Mouse (Mus musculus) heart, postnatal 0 days (tissue): ENCODE results near the gene Gpr87. TPM values are rescaled to one million over a fixed set of nuclear protein-coding genes. Genes with fewer than 3 reads are reported as not detected.
"Not testable (repeated sequence)": the region's sequence is repeated elsewhere in the genome, so short reads cannot be mapped to it uniquely, and the experiment has no call there.

Experiments used
- ATAC-seq: fragments of 200-750 bp; cut with Nextera tagmentation; 2 replicates; pipeline ENCODE4 v1.8.0; 2017; ENCODE audit warnings: low read depth, moderate number of reproducible peaks, moderate library complexity; ENCODE audit not compliant: insufficient read depth
- DNase-seq: peaks from one replicate; pipeline ENCODE4 v3.0.0-alpha.2; 2016; ENCODE audit warnings: low spot score
- H3K27ac ChIP-seq: fragments of 300-500 bp; sonication (generic); 2 replicates; pipeline ENCODE4 v1.5.1; 2014; ENCODE audit warnings: low read depth, mild to moderate bottlenecking
- H3K27me3 ChIP-seq: fragments of 300-500 bp; sonication (generic); 2 replicates; pipeline ENCODE4 v1.6.1; 2014; ENCODE audit warnings: low read length, mixed read lengths; ENCODE audit not compliant: control insufficient read depth, insufficient read depth
- H3K36me3 ChIP-seq: fragments of 300-500 bp; sonication (generic); replicated peaks from 2 replicates; pipeline ENCODE4 v1.6.1; 2014; ENCODE audit warnings: low read length, mixed read lengths; ENCODE audit not compliant: control insufficient read depth, insufficient read depth
- H3K4me1 ChIP-seq: fragments of 300-500 bp; sonication (generic); 2 replicates; pipeline ENCODE4 v1.6.1; 2014; ENCODE audit warnings: antibody characterized with exemption; ENCODE audit not compliant: control insufficient read depth, insufficient read depth
- H3K4me2 ChIP-seq: fragments of 300-500 bp; sonication (generic); 2 replicates; pipeline ENCODE4 v1.6.1; 2014; ENCODE audit warnings: low read depth, mild to moderate bottlenecking, low read length, moderate library complexity
- H3K4me3 ChIP-seq: fragments of 300-500 bp; sonication (generic); 2 replicates; pipeline ENCODE4 v1.5.1; 2014; ENCODE audit warnings: low read depth, low read length
- H3K9ac ChIP-seq: fragments of 300-500 bp; sonication (generic); replicated peaks from 2 replicates; pipeline ENCODE4 v1.6.1; 2014; ENCODE audit warnings: low read depth, low read length, mixed read lengths
- H3K9me3 ChIP-seq: fragments of 300-500 bp; sonication (generic); replicated peaks from 2 replicates; pipeline ENCODE4 v1.6.1; 2016; ENCODE audit warnings: low read length; ENCODE audit not compliant: control insufficient read depth
- CTCF ChIP-seq: IDR thresholded peaks from 2 replicates; pipeline ENCODE4 v1.5.1; 2016; ENCODE audit warnings: antibody characterized with exemption, control low read depth, low read depth
- EP300 ChIP-seq: IDR thresholded peaks from 2 replicates; pipeline ENCODE4 v1.6.1; 2016; ENCODE audit warnings: antibody characterized with exemption, low read depth
- WGBS: fragments of 180-500 bp; shearing (Covaris S2); extraction: QIAGEN DNeasy Blood & Tissue Kit; methylation state at CpG from one replicate; pipeline ENCODE4 v1.1.7; 2014; 5-methylcytosine and 5-hydroxymethylcytosine counted together
- polyA plus RNA-seq: library from polyadenylated mRNA; unstranded; fragments of >200 nt; fragmentation: Nextera tagmentation; extraction: Ambion mirVana; gene quantifications from 2 replicates; pipeline ENCODE4 v1.2.1, GENCODE M21; 2015
- total RNA-seq: library from RNA; depleted of rRNA; stranded (reverse); fragments of >200 nt; gene quantifications from 2 replicates; pipeline ENCODE4 v1.2.3, GENCODE M21; 2014; ENCODE audit warnings: low replicate concordance

Gpr87 gene
- total and polyA plus RNA-seq, 2 experiments from 2014 or later: not detected

GRCm38 (mm10) chr3:59141507-59142305 is 53.2 kb downstream of the Gpr87 start:
- 0 out of 2 replicates have a peak, but pooled peaks have one; percentile 17 for ATAC-seq
- Histone ChIP-seq H3K9me3 (no peaks in the 10 kb centered on the region), H3K4me2 (no peak overlapping the region), H3K36me3 (no peaks in the 10 kb centered on the region), H3K9ac (no peak overlapping the region), H3K27me3 (no peaks in the 10 kb centered on the region), H3K4me3 (no peak overlapping the region), H3K4me1 (peaks cover 9% of the 10 kb centered on the region; the same call in 1 of the 2 replicates), H3K27ac (no peak overlapping the region)
- 21% methylated on average over 8 of the region's 8 CpGs for WGBS
- DNase-seq: no peak
- TF ChIP-seq EP300 (no peak), CTCF (no peak)

GRCm38 (mm10) chr3:59140941-59141340 is 54.0 kb downstream of the Gpr87 start:
- not testable (repeated sequence) for H3K27ac ChIP-seq, H3K27me3 ChIP-seq, H3K4me1 ChIP-seq, H3K36me3 ChIP-seq, H3K9ac ChIP-seq, H3K9me3 ChIP-seq, DNase-seq, ATAC-seq, H3K4me3 ChIP-seq, H3K4me2 ChIP-seq
- WGBS: 77% methylated on average over 4 of the region's 4 CpGs

GRCm38 (mm10) chr3:59140115-59140514 is 54.8 kb downstream of the Gpr87 start:
- Histone ChIP-seq H3K4me3 (no peak overlapping the region), H3K9me3 (no peaks in the 10 kb centered on the region), H3K9ac (no peak overlapping the region), H3K4me1 (peaks cover 9% of the 10 kb centered on the region; the same call in 1 of the 2 replicates), H3K27me3 (no peaks in the 10 kb centered on the region), H3K4me2 (no peak overlapping the region), H3K27ac (no peak overlapping the region), H3K36me3 (no peaks in the 10 kb centered on the region)
- no peak for TF ChIP-seq EP300
- TF ChIP-seq CTCF: no peak
- 85% methylated on average over 2 of the region's 2 CpGs for WGBS
- DNase-seq (no peak), ATAC-seq (no peak)

- H3K36me3 ChIP-seq: no peaks in the 10 kb centered on the region
- H3K4me3 ChIP-seq: no peak overlapping the region
- H3K4me2 ChIP-seq: no peak overlapping the region
- no peaks in the 10 kb centered on the region for H3K27me3 ChIP-seq
- ATAC-seq (no peak), DNase-seq (no peak)
- TF ChIP-seq CTCF (no peak), EP300 (no peak)
- no peaks in the 10 kb centered on the region for H3K9me3 ChIP-seq
- peaks cover 9% of the 10 kb centered on the region; the same call in 1 of the 2 replicates for H3K4me1 ChIP-seq
- no peak overlapping the region for H3K27ac ChIP-seq
- no peak overlapping the region for H3K9ac ChIP-seq
Measured at GRCm38 (mm10) chr3:59139651-59140051, 55.3 kb downstream of the Gpr87 start.

- H3K27ac ChIP-seq: no peak overlapping the region
- H3K9me3 ChIP-seq: no peaks in the 10 kb centered on the region
- no peak overlapping the region for H3K9ac ChIP-seq
- no peaks in the 10 kb centered on the region for H3K27me3 ChIP-seq
- no peaks in the 10 kb centered on the region for H3K36me3 ChIP-seq
- ATAC-seq (0 out of 2 replicates have a peak, but pooled peaks have one; percentile 14), DNase-seq (no peak)
- no peak overlapping the region for H3K4me2 ChIP-seq
- no peak for TF ChIP-seq EP300
- no peak for TF ChIP-seq CTCF
- peaks cover 9% of the 10 kb centered on the region; the same call in 1 of the 2 replicates for H3K4me1 ChIP-seq
- H3K4me3 ChIP-seq: no peak overlapping the region
- WGBS: 66% methylated on average over 12 of the region's 12 CpGs
Measured at GRCm38 (mm10) chr3:59138946-59139468, 55.9 kb downstream of the Gpr87 start.
